Mouse (Mus musculus): ENCODE data around the gene Il31ra. TPM values are rescaled to one million over a fixed set of nuclear protein-coding genes. Genes with fewer than 3 reads are reported as not detected.
"Not testable (repeated sequence)": the region's sequence is repeated elsewhere in the genome, so short reads cannot be mapped to it uniquely, and the experiment has no call there.

The Il31ra gene
- polyA plus RNA-seq (2015; fragmentation: Nextera tagmentation; extraction: Ambion mirVana): 0.22 and 0.55 TPM in 2 replicates

DNA sequence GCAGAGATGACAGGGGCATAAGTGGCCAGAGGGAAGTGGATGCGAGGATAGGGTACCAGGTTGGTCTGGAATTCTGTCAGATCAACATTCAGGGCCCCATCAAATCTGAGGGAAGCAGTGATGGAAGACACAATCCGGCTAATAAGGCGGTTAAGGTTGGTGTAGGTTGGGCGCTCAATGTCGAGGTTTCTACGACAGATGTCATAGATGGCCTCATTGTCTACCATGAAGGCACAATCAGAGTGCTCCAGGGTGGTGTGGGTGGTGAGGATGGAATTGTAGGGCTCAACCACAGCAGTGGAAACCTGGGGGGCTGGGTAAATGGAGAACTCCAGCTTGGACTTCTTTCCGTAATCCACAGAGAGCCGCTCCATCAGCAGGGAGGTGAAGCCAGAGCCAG is at the start of gene Il31ra:
Il31ra (minus strand) TSS at position 101 of the 400 bp plus-strand sequence.
- H3K27ac ChIP-seq; H3K4me3 ChIP-seq; ATAC-seq (ENCODE audit: low FRiP score); H3K36me3 ChIP-seq; H3K4me1 ChIP-seq (replicated peaks); H3K4me2 ChIP-seq; H3K9ac ChIP-seq; H3K9me3 ChIP-seq; H3K27me3 ChIP-seq: not testable (repeated sequence)
- WGBS: 88% methylated on average over 3 of the region's 8 CpGs

GRCm38 (mm10) chr13:112642897-112643296 is 48.7 kb upstream of the Il31ra start:
- WGBS: 89% methylated on average over 3 of the region's 3 CpGs
- H3K4me2 ChIP-seq: no peak overlapping the region
- no peaks in the 10 kb centered on the region for H3K4me1 ChIP-seq (replicated peaks)
- H3K4me3 ChIP-seq: no peak overlapping the region
- no peaks in the 10 kb centered on the region for H3K9me3 ChIP-seq
- H3K27ac ChIP-seq: no peak overlapping the region
- H3K27me3 ChIP-seq: no peaks in the 10 kb centered on the region
- ATAC-seq (ENCODE audit: low FRiP score): no peak
- H3K36me3 ChIP-seq: no peaks in the 10 kb centered on the region
- H3K9ac ChIP-seq: no peak overlapping the region

- no peak overlapping the region for H3K9ac ChIP-seq
- H3K4me3 ChIP-seq: no peak overlapping the region
- 63% methylated on average over 4 of the region's 4 CpGs for WGBS
- H3K4me2 ChIP-seq: no peak overlapping the region
- H3K4me1 ChIP-seq (replicated peaks): no peaks in the 10 kb centered on the region
- H3K27me3 ChIP-seq: 0 out of 2 replicates have a peak, but pooled peaks cover 3% of the 10 kb centered on the region
- ATAC-seq (ENCODE audit: low FRiP score): no peak
- no peaks in the 10 kb centered on the region for H3K36me3 ChIP-seq
- H3K27ac ChIP-seq: no peak overlapping the region
- no peaks in the 10 kb centered on the region for H3K9me3 ChIP-seq
Measured at GRCm38 (mm10) chr13:112639111-112639510, 45.0 kb upstream of the Il31ra start.

DNA sequence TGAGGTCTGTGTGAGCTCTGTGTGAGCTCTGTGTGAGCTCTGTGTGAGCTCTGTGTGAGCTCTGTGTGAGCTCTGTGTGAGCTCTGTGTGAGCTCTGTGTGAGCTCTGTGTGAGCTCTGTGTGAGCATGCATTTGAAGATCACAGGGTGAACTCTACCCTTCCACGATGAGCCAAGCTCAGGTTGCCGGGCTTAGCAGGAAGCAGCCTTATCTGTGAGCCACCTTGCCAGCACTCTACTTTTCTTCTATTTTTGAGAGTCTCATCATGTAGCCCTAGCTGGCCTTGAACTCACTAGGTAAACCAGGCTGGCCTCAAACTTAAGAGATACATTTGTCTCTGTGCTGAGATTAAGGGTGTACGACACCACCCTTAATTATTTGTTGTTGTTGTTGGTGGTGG is 42.3 kb upstream of the Il31ra start:
- Histone ChIP-seq H3K9ac (no peak overlapping the region), H3K4me3 (no peak overlapping the region), H3K9me3 (no peaks in the 10 kb centered on the region), H3K27ac (no peak overlapping the region), H3K4me2 (no peak overlapping the region), H3K36me3 (no peaks in the 10 kb centered on the region), H3K4me1 (replicated peaks) (no peaks in the 10 kb centered on the region), H3K27me3 (0 out of 2 replicates have a peak, but pooled peaks cover 3% of the 10 kb centered on the region)
- WGBS: 51% methylated on average over 3 of the region's 3 CpGs
- no peak for ATAC-seq (ENCODE audit: low FRiP score)

DNA sequence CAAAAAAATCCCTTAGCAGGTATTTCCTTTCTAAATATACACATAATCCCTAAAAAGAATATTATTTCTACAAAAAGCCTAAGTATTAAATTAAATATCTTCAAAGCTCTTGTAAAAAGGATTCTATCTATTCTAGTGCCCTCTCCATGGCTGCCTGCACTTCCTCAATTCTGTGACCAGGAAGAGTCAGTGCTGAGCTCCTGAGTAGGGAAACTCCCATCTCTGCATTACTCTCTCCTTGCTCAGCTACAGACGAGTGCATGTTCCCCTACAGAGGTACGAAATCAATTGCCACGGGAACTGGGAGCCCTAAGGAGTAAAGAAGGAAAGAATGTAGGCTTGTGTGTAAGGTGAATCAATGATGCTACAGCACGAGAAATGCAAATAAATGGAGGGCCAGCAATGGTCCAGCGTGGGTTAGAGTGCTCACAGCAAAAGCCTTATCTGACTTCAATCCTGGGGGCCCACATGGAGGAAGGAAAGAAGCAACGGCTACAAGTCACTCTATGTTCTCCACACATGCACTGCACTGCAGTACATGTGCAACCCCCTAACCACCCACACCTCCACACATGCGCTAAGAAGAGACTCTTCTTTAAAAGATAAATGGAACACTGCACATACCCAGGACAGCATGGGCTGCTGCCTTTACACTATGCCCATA is 41.1 kb upstream of the Il31ra start:
- no peak overlapping the region for H3K27ac ChIP-seq
- no peak overlapping the region for H3K4me3 ChIP-seq
- no peak for ATAC-seq (ENCODE audit: low FRiP score)
- 57% methylated on average over 7 of the region's 7 CpGs for WGBS
- 0 out of 2 replicates have a peak, but pooled peaks cover 3% of the 10 kb centered on the region for H3K27me3 ChIP-seq
- H3K9ac ChIP-seq: no peak overlapping the region
- no peaks in the 10 kb centered on the region for H3K36me3 ChIP-seq
- H3K4me2 ChIP-seq: no peak overlapping the region
- no peaks in the 10 kb centered on the region for H3K9me3 ChIP-seq
- H3K4me1 ChIP-seq (replicated peaks): no peaks in the 10 kb centered on the region

DNA sequence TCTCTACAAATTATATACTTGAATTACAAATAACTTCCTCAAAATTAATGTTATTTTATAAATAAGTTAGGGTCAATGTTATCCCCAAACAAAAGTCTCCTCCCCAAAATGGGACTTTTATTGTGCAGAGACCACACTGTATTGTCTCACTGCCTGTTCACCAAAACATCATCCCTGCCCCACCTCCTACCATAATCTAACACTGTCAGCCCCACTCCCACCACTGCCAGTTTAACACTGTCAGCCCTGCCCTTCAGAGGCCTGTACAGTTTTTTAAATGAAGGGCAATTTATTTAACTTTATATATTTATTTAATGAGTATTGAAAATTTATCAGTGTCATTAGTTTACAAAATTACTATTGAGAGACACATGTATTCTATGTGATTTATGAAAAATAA is 31.4 kb upstream of the Il31ra start:
- ATAC-seq (ENCODE audit: low FRiP score): no peak
- no peak overlapping the region for H3K4me2 ChIP-seq
- no peak overlapping the region for H3K27ac ChIP-seq
- H3K27me3 ChIP-seq: no peaks in the 10 kb centered on the region
- H3K36me3 ChIP-seq: no peaks in the 10 kb centered on the region
- no peaks in the 10 kb centered on the region for H3K9me3 ChIP-seq
- no peak overlapping the region for H3K4me3 ChIP-seq
- no peak overlapping the region for H3K9ac ChIP-seq
- no peaks in the 10 kb centered on the region for H3K4me1 ChIP-seq (replicated peaks)

GRCm38 (mm10) chr13:112624622-112625021 is 30.5 kb upstream of the Il31ra start:
- no peak for ATAC-seq (ENCODE audit: low FRiP score)

GRCm38 (mm10) chr13:112623656-112624055 is 29.5 kb upstream of the Il31ra start:
- H3K4me1 ChIP-seq (replicated peaks): no peaks in the 10 kb centered on the region
- H3K9ac ChIP-seq: no peak overlapping the region
- H3K27me3 ChIP-seq: no peaks in the 10 kb centered on the region
- H3K4me3 ChIP-seq: no peak overlapping the region
- 59% methylated on average over 7 of the region's 7 CpGs for WGBS
- no peak overlapping the region for H3K27ac ChIP-seq
- no peak for ATAC-seq (ENCODE audit: low FRiP score)
- no peaks in the 10 kb centered on the region for H3K9me3 ChIP-seq
- H3K4me2 ChIP-seq: no peak overlapping the region
- H3K36me3 ChIP-seq: no peaks in the 10 kb centered on the region

More at GRCm38 (mm10) chr13:112624622-112625021, 30.5 kb upstream of the Il31ra start:
- H3K4me2 ChIP-seq: no peak overlapping the region
- no peaks in the 10 kb centered on the region for H3K36me3 ChIP-seq
- H3K9me3 ChIP-seq: no peaks in the 10 kb centered on the region
- 83% methylated on average over 3 of the region's 3 CpGs for WGBS
- no peaks in the 10 kb centered on the region for H3K4me1 ChIP-seq (replicated peaks)
- no peaks in the 10 kb centered on the region for H3K27me3 ChIP-seq
- no peak overlapping the region for H3K9ac ChIP-seq
- H3K4me3 ChIP-seq: no peak overlapping the region
- H3K27ac ChIP-seq: no peak overlapping the region

GRCm38 (mm10) chr13:112621592-112621991 is 27.4 kb upstream of the Il31ra start:
- Histone ChIP-seq H3K4me1 (replicated peaks) (no peaks in the 10 kb centered on the region), H3K27ac (no peak overlapping the region), H3K36me3 (no peaks in the 10 kb centered on the region), H3K9ac (no peak overlapping the region), H3K4me3 (no peak overlapping the region), H3K9me3 (no peaks in the 10 kb centered on the region), H3K27me3 (no peaks in the 10 kb centered on the region), H3K4me2 (no peak overlapping the region)
- 83% methylated on average over 3 of the region's 3 CpGs for WGBS
- ATAC-seq (ENCODE audit: low FRiP score): no peak

DNA sequence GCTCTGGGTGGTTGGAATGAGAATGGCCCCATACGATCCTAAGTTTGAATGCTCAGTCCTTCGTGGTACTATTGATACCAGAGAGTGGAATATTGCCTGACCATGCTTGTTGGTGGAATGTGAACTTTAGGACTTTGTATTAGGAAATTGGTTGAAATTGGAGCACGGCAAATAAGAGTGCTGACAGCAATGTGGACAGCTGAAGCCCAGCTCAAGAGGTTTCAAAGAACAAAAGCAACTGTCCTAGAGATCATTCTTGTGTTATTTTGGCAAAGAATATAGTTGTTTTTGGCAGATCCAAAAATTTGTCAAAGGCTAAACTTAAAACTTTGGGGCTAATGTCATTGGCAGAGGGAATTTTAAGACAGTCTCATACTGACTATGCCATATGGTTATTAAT is 14.4 kb upstream of the Il31ra start:
- WGBS: 98% methylated on average over 3 of the region's 3 CpGs
- H3K36me3 ChIP-seq: no peaks in the 10 kb centered on the region
- H3K27ac ChIP-seq: no peak overlapping the region
- ATAC-seq (ENCODE audit: low FRiP score): no peak
- H3K4me2 ChIP-seq: no peak overlapping the region
- no peak overlapping the region for H3K9ac ChIP-seq
- H3K4me1 ChIP-seq (replicated peaks): no peaks in the 10 kb centered on the region
- H3K27me3 ChIP-seq: no peaks in the 10 kb centered on the region
- no peaks in the 10 kb centered on the region for H3K9me3 ChIP-seq
- H3K4me3 ChIP-seq: no peak overlapping the region

DNA sequence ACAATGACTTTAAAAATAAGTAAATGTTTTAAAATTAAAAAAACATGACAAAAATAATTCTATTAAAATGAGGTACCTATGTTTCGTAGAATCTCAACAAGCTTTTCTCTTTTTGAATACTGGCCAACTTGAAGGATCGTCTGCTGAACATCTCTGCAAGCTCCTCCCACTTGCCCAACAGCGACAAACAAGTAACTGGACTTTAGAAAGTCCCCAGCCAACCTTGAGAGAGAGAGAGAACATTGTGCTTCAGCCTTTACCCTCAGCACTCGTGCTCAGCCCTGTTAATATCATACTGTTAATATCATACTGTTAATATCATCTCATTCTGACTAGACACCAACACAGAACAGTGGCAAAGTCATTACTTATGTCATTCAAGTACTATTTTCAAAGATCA is 10.3 kb upstream of the Il31ra start:
- Histone ChIP-seq H3K4me3 (no peak overlapping the region), H3K27me3 (no peaks in the 10 kb centered on the region), H3K9me3 (no peaks in the 10 kb centered on the region), H3K4me2 (no peak overlapping the region), H3K9ac (no peak overlapping the region), H3K27ac (no peak overlapping the region), H3K4me1 (replicated peaks) (no peaks in the 10 kb centered on the region), H3K36me3 (no peaks in the 10 kb centered on the region)
- 84% methylated on average over 4 of the region's 4 CpGs for WGBS
- ATAC-seq (ENCODE audit: low FRiP score): no peak

DNA sequence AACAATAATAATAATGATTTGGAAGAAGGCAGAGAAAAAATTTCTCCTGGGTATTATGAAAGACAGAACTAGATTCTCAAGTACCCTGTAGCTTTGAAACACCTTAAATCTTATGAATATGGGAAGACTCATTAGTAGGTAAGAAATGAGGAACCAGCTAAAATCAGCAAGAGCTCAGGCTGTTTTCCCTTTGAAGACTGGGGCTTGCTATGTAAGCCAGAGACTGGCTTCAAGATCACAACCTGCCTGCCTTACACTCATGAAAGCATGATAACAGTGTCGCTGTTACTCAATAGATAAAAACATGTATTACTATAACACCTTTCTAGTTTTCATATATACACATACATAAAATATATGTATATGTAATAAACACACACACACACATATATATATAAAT is 9.7 kb upstream of the Il31ra start:
- no peaks in the 10 kb centered on the region for H3K36me3 ChIP-seq
- 94% methylated on average over 1 of the region's 1 CpGs for WGBS

GRCm38 (mm10) chr13:112602607-112603006 is 8.4 kb upstream of the Il31ra start:
- no peak for ATAC-seq (ENCODE audit: low FRiP score)
- H3K27ac ChIP-seq: no peak overlapping the region

More for the DNA sequence above, 9.7 kb upstream of the Il31ra start:
- no peak overlapping the region for H3K27ac ChIP-seq
- no peaks in the 10 kb centered on the region for H3K9me3 ChIP-seq
- no peaks in the 10 kb centered on the region for H3K27me3 ChIP-seq
- no peak overlapping the region for H3K4me3 ChIP-seq
- H3K4me2 ChIP-seq: no peak overlapping the region
- ATAC-seq (ENCODE audit: low FRiP score): no peak
- no peaks in the 10 kb centered on the region for H3K4me1 ChIP-seq (replicated peaks)
- H3K9ac ChIP-seq: no peak overlapping the region

More at GRCm38 (mm10) chr13:112602607-112603006, 8.4 kb upstream of the Il31ra start:
- no peaks in the 10 kb centered on the region for H3K27me3 ChIP-seq
- H3K36me3 ChIP-seq: no peaks in the 10 kb centered on the region
- no peaks in the 10 kb centered on the region for H3K4me1 ChIP-seq (replicated peaks)
- H3K9ac ChIP-seq: no peak overlapping the region
- no peak overlapping the region for H3K4me2 ChIP-seq
- WGBS: 97% methylated on average over 2 of the region's 2 CpGs
- no peak overlapping the region for H3K4me3 ChIP-seq
- no peaks in the 10 kb centered on the region for H3K9me3 ChIP-seq
